Mouse (Mus musculus) stomach, embryonic 16.5 days (tissue): ENCODE measurements around the gene Sorcs3. TPM values are rescaled to one million over a fixed set of nuclear protein-coding genes. Genes with fewer than 3 reads are reported as not detected.

Experiments used
- ATAC-seq: fragments of 200-750 bp; cut with Nextera tagmentation; 2 replicates; pipeline ENCODE4 v1.8.0; 2017; ENCODE audit warnings: moderate number of reproducible peaks, moderate TSS enrichment; ENCODE audit not compliant: insufficient read depth, low FRiP score
- H3K27ac ChIP-seq: fragments of 300-500 bp; sonication (generic); 2 replicates; pipeline ENCODE4 v1.5.1; 2014; ENCODE audit warnings: low read length
- H3K27me3 ChIP-seq: fragments of 300-500 bp; sonication (generic); 2 replicates; pipeline ENCODE4 v1.6.1; 2014; ENCODE audit warnings: low read length, control low read depth, mixed read lengths; ENCODE audit not compliant: control insufficient read depth, insufficient read depth
- H3K36me3 ChIP-seq: fragments of 300-500 bp; sonication (generic); 2 replicates; pipeline ENCODE4 v1.6.1; 2014; ENCODE audit warnings: low read length; ENCODE audit not compliant: control insufficient read depth, insufficient read depth
- H3K4me1 ChIP-seq: fragments of 300-500 bp; sonication (generic); 2 replicates; pipeline ENCODE4 v1.6.1; 2014; ENCODE audit warnings: low read length, control low read depth, mixed read lengths; ENCODE audit not compliant: control insufficient read depth, insufficient read depth
- H3K4me2 ChIP-seq: fragments of 300-500 bp; sonication (generic); 2 replicates; pipeline ENCODE4 v1.6.1; 2014; ENCODE audit warnings: low read depth, low read length, mixed read lengths
- H3K4me3 ChIP-seq: fragments of 300-500 bp; sonication (generic); replicated peaks from 2 replicates; pipeline ENCODE4 v1.5.1; 2014; ENCODE audit warnings: mild to moderate bottlenecking, low read length
- H3K9ac ChIP-seq: fragments of 300-500 bp; sonication (generic); 2 replicates; pipeline ENCODE4 v1.6.1; 2014; ENCODE audit warnings: low read length
- H3K9me3 ChIP-seq: fragments of 300-500 bp; sonication (generic); replicated peaks from 2 replicates; pipeline ENCODE4 v1.6.1; 2016; ENCODE audit warnings: low read length, control low read depth; ENCODE audit not compliant: control insufficient read depth
- WGBS: fragments of 180-500 bp; shearing (Covaris S2); extraction: QIAGEN DNeasy Blood & Tissue Kit; methylation state at CpG from one replicate; pipeline ENCODE4 v1.1.7; 2014; 5-methylcytosine and 5-hydroxymethylcytosine counted together
- polyA plus RNA-seq: library from polyadenylated mRNA; unstranded; fragments of >200 nt; fragmentation: Nextera tagmentation; extraction: Ambion mirVana; gene quantifications from 2 replicates; pipeline ENCODE4 v1.2.1, GENCODE M21; 2015

Sorcs3 gene
- polyA plus RNA-seq, 1 experiment from 2014 or later = 0.81 TPM

DNA sequence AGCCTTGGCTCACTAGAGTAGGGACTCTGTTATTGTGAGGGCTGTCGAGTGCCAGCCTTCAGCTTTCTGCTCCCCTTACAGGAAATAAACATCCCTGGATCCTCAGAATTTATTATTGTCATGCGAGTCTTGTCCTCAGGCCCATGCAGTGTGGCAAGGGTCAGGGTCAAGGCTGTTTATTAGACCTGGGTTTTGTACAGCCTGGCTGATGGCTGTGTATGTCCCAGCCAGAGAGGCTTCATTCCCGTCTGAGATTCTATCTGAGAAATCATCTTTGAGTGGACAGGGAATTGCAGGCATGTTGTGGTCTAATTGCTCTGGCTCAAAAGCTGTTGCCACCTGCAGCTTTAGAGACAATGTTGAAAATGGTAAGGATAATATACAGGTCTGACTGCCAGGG is 285.3 kb downstream of the Sorcs3 start:
- no peaks in the 10 kb centered on the region for H3K36me3 ChIP-seq
- 59% methylated on average over 3 of the region's 3 CpGs for WGBS
- H3K27me3 ChIP-seq = no peaks in the 10 kb centered on the region; the same call in 1 of the 2 replicates
- no peak overlapping the region for H3K9ac ChIP-seq
- H3K27ac ChIP-seq = no peak overlapping the region
- no peak overlapping the region for H3K4me3 ChIP-seq
- no peaks in the 10 kb centered on the region for H3K4me1 ChIP-seq
- 0 out of 2 replicates have a peak, but pooled peaks cover 3% of the 10 kb centered on the region for H3K9me3 ChIP-seq
- ATAC-seq = no peak
- no peak overlapping the region for H3K4me2 ChIP-seq

DNA sequence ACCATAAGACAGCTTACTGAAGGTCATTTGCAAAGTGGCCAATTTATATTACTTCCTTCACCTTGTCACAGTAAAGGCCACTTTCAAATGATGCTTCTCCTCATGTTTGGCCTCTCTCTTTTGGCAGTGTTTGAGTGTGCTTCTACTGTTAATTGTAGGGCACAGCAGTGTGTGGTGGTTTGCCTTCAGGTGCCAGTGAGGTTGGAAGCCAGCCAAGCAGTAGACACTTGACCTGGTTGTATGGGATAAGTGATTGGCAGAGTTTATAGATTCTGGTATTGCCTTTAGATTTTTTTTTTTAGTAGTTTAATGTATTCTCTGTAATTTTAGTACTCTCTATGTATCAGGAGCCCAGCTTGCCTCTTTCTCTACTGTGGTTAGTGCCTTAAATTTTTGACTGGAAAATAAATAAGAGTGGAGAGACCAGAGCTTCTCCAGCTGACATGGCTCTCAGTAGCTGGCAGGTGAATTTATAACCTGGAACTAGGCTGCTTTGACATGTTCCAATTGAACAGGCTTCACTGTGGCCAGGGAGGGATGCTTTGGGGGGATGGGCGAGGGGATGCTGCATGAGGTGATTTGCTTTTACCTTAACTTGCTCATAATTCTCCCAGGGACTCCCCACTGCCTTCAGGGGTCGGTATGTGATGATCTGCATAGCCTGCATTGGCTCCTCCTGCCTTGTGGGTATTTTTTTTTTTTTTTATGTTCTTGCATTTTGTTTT is 298.2 kb downstream of the Sorcs3 start:
- WGBS = 59% methylated on average over 2 of the region's 2 CpGs
- no peak for ATAC-seq
- H3K9me3 ChIP-seq = no peaks in the 10 kb centered on the region
- no peaks in the 10 kb centered on the region for H3K36me3 ChIP-seq
- H3K4me3 ChIP-seq = no peak overlapping the region
- no peak overlapping the region for H3K4me2 ChIP-seq
- no peaks in the 10 kb centered on the region for H3K27me3 ChIP-seq
- H3K4me1 ChIP-seq = no peaks in the 10 kb centered on the region
- H3K27ac ChIP-seq = no peak overlapping the region
- no peak overlapping the region for H3K9ac ChIP-seq

GRCm38 (mm10) chr19:48523803-48524202 is 318.0 kb downstream of the Sorcs3 start:
- no peaks in the 10 kb centered on the region for H3K36me3 ChIP-seq
- no peak overlapping the region for H3K27ac ChIP-seq
- WGBS = 97% methylated on average over 7 of the region's 7 CpGs
- no peak for ATAC-seq
- no peaks in the 10 kb centered on the region for H3K27me3 ChIP-seq
- no peak overlapping the region for H3K4me3 ChIP-seq
- no peak overlapping the region for H3K4me2 ChIP-seq
- no peaks in the 10 kb centered on the region for H3K9me3 ChIP-seq
- H3K9ac ChIP-seq = no peak overlapping the region
- no peaks in the 10 kb centered on the region for H3K4me1 ChIP-seq

DNA sequence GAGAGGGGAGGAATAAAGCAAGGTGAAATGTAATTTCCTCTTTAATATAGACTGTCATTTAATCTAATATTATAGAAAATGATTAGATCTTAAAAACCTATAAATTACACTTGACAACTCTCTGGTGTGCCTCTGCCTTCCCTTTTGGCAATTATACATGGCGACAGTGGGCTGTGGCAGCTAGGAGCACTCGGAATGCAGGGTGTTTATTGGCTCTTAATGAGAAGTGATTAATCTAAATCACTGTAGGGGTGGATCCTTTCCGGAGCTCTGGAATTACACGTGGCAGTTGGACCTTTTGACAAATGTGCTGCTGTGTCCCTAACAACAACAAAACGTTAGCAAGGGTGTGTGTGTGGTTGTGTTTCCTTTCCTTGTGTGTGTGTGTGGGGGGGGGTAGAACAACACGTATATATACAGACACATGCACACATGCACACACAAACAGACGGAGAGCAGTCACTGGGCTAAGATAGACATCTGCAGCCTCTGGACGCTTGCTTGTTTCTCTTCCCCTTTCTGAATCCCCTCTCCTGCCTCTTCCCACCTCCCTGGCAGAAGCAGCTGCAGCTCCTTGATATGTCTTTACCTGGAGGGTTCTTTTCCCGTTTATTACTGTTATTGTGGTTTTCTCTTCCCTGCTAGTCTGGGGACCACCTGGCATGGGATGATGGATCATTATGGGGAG is 318.8 kb downstream of the Sorcs3 start:
- Histone ChIP-seq H3K4me1 (no peaks in the 10 kb centered on the region), H3K9me3 (no peaks in the 10 kb centered on the region), H3K9ac (no peak overlapping the region), H3K4me3 (no peak overlapping the region), H3K4me2 (no peak overlapping the region), H3K36me3 (no peaks in the 10 kb centered on the region), H3K27ac (no peak overlapping the region), H3K27me3 (no peaks in the 10 kb centered on the region)
- 25% methylated on average over 9 of the region's 9 CpGs for WGBS
- no peak for ATAC-seq

DNA sequence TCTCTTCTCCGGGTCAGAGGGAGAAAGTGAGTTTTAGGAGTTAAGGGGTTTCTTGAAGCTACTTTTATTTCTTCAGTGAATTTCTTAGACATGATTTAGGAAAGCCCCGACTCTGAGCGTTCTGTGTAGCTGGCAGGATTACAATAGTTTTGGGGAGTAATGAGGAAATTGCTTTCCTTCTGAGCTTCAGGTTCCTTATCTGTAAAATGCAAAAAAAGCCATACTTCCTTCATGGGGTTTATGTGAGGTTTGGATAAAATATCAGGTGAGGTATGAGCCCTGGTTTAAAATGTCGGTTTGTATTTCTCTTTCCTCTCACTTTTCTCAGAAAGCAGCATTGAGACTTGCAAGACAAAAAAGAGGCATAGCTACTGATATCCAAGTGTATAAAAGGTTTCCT is 327.8 kb downstream of the Sorcs3 start:
- no peak overlapping the region for H3K27ac ChIP-seq
- WGBS = 65% methylated on average over 4 of the region's 4 CpGs
- no peaks in the 10 kb centered on the region for H3K36me3 ChIP-seq
- H3K9ac ChIP-seq = no peak overlapping the region
- H3K9me3 ChIP-seq = no peaks in the 10 kb centered on the region
- no peak overlapping the region for H3K4me3 ChIP-seq
- no peak overlapping the region for H3K4me2 ChIP-seq
- H3K4me1 ChIP-seq = no peaks in the 10 kb centered on the region
- H3K27me3 ChIP-seq = no peaks in the 10 kb centered on the region
- no peak for ATAC-seq

- no peak for ATAC-seq
- Histone ChIP-seq H3K27me3 (no peaks in the 10 kb centered on the region), H3K27ac (no peak overlapping the region), H3K4me1 (no peaks in the 10 kb centered on the region), H3K9ac (no peak overlapping the region), H3K9me3 (no peaks in the 10 kb centered on the region), H3K36me3 (no peaks in the 10 kb centered on the region), H3K4me3 (no peak overlapping the region), H3K4me2 (no peak overlapping the region)
These were observed 338.5 kb downstream of the Sorcs3 start for GRCm38 (mm10) chr19:48544294-48544693.

DNA sequence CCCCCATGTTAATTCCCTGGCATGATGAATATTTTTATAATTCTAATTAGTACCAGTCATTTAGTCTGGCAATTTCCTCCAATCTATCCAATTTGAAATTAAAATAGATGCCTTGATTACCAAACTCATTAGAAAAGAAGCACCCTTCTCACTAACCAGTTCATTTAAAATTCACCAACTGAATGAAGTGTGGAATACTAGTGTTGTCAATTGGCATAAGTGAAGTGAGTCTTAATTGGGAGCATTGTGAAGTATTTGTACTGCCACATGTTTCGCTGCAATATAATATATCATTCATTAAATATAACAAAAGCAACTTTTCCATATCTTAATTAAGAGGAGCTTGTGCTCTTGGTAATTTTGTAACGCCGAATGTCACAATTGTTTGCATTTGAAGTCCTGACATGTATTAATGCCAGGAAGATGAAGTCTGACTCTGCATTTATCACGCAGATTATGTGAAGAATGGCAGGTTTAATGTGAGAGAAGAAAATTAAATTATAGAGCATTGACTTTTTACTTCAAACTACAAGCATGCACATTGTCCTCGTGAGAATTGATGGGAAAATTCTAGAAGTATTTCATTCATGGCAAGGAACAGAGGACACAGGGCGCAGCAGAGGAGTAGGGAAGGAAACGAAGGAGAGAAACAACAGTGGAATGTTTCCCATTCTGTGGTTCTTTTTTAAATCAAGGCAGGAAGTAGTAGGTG is 339.8 kb downstream of the Sorcs3 start:
- Histone ChIP-seq H3K36me3 (no peaks in the 10 kb centered on the region), H3K4me2 (no peak overlapping the region), H3K9ac (no peak overlapping the region), H3K9me3 (no peaks in the 10 kb centered on the region), H3K4me1 (no peaks in the 10 kb centered on the region), H3K27me3 (no peaks in the 10 kb centered on the region), H3K4me3 (no peak overlapping the region), H3K27ac (no peak overlapping the region)
- 81% methylated on average over 7 of the region's 7 CpGs for WGBS
- no peak for ATAC-seq

- no peak for ATAC-seq
- Histone ChIP-seq H3K4me2 (no peak overlapping the region), H3K4me3 (no peak overlapping the region), H3K9me3 (no peaks in the 10 kb centered on the region), H3K27ac (no peak overlapping the region), H3K27me3 (no peaks in the 10 kb centered on the region), H3K36me3 (no peaks in the 10 kb centered on the region), H3K9ac (no peak overlapping the region), H3K4me1 (no peaks in the 10 kb centered on the region)
- WGBS = 85% methylated on average over 2 of the region's 2 CpGs
These were observed 340.3 kb downstream of the Sorcs3 start for GRCm38 (mm10) chr19:48546133-48546448.

DNA sequence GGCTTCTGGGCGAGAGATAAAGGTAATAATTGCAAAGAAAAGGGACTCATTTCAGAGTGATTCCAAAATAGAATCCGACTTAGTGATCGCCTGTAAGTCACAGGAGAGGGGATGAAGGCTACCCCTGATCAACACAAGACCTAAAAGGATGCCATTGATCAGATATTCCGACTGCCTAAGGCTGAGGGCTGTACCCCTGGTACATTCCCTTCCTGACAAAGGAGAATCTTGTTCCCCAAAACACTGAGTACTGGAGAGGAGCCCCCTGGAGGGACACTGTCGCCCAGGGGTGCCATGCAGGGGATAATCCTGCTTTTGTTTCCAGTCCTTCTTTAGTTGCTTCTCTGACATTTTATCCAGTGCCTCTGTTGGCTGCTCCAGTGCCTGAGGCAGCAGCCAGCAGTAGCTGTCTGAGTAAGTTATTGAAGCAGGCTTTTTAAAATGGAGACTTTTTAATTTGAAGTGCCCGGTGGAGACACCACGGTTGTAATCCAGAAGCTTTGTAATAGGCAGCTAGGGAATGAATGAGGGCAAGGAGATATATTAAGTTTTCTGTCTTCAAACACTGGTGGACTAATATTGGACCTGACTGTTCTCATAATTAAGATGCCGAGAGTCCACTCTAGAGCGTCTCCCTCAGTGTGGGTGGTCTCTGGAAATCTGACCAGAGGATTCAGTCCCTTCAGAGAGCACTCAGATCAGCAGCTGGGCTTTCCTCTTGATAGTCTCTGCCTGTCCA is 342.5 kb downstream of the Sorcs3 start:
- no peak for ATAC-seq
- Histone ChIP-seq H3K4me2 (no peak overlapping the region), H3K36me3 (no peaks in the 10 kb centered on the region), H3K9ac (no peak overlapping the region), H3K4me1 (no peaks in the 10 kb centered on the region), H3K27me3 (no peaks in the 10 kb centered on the region), H3K27ac (no peak overlapping the region), H3K9me3 (no peaks in the 10 kb centered on the region), H3K4me3 (no peak overlapping the region)
- WGBS = 48% methylated on average over 9 of the region's 9 CpGs
